Mouse (Mus musculus) frontal cortex, postnatal 14 days (tissue): ENCODE data around the gene Vcam1.

Experiments
- DNase-seq, 2 experiments: peaks; one replicate each; pipeline ENCODE4 v3.0.0; 2022; ENCODE audit warnings: low spot score in 2 of 2

Gene Vcam1

DNA sequence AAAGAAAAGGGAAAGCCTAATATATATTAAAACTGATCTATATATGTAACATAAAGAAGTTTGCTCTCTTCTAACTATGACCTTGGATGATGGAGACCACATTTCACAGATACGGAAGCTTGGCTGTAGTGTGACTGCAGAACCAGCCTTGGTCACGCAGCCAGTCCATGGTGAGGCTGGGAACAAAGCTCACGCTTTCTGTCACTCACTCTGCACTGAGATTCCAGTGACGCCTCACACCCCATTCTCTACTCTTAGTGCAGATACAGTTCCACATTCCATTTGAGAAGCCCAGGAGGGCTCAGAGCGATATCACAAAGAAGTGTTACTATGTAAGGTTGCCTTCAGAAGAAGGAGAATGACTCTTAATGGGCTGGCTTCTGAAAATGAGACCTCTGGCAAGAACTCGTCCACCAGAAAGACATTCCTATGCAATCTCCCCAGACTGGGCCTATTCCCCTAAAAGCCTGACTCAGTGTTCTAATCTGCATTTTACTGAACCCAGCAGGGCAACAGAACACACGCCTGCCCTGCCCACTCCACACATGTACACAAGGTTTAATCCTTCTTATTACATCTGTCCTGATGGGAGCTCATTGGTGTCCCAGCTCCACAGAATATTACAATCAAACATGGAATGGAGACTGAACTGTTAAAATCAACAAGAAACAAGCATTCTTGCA, 2.8 kb downstream of the Vcam1 start:
- DNase-seq, result no peak

DNA sequence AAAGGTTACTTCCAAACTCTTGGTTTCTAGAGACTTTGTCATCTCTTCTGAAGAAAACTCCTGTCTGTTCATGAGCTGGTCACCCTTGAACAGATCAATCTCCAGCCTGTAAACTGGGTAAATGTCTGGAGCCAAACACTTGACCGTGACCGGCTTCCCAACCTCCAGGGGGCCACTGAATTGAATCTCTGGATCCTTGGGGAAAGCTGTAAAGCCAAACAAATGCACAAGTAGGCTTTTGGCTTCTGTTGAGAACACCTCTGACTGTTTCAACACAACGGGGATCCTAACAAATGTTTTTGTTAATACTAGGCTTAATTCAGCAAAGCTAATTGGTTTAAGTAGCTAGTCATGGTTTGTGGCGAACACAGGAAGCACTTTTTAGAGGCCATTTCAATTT, 3.4 kb downstream of the Vcam1 start:
- no peak for DNase-seq

DNA sequence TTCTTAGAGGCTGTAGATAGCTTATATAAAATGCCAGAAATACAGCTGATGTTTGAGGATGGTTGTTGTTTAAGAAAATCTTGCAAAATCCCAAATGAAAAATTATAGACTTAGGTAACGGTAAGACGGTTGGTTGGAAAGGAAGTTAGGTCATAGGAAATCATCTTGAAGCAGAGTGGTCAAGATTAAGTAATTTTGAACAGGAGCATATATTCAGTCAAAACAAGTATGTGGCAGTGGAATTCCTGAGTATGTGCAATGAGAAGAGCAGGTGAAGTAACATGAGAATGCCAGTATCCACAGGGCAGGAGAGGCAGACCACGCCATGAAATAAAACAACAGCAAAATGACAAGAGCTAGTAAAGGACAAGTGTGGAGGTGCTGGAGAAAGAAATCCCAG, 5.7 kb downstream of the Vcam1 start:
- no peak for DNase-seq

DNA sequence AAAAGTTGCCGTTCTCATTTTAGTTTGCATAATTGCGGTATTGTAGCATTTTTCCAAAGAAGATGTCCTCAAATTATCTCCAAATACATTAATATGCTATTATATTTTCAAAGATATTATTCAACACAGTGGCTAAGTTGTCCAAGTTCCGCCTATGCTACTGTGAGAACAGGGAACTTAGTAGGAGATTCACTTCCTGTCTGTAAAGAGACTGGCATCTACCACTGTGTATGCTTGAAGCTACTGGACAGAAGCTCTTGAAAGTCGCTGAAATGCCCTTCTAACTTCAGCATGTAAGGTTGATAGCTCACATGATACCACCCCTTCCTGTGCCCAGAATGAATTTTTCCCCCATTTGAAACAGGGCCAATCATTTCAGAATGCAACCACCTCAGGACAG, 6.8 kb downstream of the Vcam1 start:
- DNase-seq, result no peak

DNA sequence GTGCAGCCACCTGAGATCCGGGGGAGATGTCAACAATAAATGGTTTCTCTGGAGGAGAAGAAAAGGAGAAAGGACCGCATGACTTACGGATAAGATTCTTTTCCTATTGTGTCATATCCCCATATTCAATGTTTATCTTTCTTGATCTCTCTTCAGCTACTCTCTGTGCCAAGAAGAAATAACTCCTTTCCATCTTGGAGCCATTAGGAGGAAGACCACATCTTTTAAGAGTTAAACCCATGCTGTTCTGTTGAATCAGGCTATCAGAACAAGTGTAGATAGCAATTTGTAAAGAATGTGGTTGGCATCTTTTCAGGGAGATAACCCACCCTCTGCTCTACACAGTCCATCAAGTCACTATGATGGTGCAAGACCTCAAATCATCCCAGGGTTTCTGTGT, 8.5 kb downstream of the Vcam1 start:
- no peak for DNase-seq

DNA sequence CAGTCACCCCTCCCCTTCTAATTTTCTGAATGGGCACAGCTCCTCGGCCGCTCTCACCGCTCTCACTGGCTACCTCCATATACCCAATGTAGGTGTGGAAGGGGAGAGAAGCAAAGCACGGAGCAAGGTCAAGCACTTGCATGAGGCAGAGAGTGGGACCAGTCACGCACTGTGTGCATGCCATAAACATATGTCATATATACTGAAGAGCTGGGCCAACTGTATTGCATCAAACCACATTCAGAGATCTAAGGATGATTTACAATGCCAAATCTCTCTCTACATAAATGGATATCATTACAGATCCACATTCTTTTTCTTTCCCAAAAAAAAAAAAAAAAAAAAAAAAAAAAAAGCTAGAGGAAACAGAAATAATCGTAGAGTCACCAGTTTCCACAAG, 9.1 kb downstream of the Vcam1 start:
- no peak for DNase-seq

DNA sequence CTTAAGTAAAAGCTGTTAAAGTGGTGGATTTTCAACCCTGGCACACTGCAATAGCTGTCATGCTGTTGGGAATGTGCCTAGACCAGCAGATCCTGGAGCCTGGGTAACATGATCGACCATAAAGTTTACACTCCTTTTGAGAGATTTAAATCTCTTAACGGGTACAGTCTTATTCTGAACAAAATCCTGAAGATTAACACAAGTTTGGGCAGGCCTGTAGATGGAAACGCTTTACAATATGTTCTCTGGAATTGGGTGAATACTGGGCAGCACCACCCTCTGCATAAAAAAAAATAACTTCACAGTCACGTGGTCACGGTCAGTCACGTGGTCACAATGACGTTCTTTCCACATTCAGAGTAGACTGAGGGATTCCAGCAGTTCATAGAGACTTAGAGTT, 10.3 kb downstream of the Vcam1 start:
- DNase-seq, result no peak

DNA sequence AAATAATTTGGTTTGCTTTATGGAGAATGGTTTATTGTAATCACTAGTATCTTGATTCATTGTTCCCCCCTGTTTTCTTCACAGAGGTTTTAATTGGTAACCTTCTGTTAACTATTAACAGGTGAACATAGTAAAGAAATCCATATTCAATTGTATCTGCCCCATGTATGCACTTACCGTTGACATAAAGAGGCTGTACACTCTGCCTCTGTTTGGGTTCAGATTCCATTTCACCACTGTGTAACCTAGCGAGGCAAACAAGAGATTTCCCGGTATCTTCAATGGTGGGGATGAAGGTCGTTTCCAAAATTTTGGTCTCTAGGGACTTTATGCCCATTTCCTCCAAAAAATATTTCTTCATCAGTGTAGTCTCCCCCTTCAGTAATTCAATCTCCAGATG, 12.4 kb downstream of the Vcam1 start:
- no peak for DNase-seq

DNA sequence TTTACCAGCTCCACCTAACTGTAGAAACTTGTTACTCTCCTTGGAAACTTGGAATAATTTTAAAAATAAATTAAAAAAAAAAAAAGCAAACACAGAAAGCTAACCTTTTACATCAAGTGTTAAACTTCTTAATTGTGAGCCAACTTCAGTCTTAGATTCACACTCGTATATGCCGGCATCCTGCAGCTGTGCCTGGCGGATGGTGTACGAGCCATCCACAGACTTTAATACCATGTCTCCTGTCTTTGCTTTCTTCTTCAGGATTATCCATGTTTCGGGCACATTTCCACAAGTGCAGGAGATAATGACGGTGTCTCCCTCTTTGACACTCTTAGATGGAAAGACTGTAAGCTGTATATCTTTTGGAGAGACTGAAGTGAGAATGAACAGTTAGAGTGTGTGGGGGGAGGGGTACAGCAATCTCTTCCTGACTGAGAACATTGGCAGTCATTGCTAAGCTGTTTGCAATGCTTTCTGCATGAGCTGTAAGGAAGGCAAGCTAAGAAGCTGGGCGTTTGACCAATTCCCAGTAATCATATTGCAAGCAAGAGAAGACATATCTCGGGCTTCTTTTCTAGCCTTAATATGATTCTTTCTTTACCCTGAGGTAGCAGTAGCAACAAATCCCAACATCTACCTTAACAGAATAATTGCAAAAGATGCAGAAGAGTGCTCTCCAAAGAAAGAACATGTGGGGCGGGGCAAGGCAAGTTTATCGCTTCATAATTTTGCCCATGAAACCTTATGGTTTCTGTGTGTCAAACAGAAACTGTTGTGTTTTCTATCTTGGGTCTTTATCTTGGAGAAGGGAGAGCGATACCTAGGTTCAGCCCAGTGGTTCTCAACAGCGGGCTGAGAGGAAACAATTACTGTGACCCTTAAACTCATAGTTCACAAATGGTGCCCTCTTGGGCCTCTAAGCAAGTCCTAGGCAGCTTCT, 15.0 kb downstream of the Vcam1 start:
- DNase-seq, result no peak

DNA sequence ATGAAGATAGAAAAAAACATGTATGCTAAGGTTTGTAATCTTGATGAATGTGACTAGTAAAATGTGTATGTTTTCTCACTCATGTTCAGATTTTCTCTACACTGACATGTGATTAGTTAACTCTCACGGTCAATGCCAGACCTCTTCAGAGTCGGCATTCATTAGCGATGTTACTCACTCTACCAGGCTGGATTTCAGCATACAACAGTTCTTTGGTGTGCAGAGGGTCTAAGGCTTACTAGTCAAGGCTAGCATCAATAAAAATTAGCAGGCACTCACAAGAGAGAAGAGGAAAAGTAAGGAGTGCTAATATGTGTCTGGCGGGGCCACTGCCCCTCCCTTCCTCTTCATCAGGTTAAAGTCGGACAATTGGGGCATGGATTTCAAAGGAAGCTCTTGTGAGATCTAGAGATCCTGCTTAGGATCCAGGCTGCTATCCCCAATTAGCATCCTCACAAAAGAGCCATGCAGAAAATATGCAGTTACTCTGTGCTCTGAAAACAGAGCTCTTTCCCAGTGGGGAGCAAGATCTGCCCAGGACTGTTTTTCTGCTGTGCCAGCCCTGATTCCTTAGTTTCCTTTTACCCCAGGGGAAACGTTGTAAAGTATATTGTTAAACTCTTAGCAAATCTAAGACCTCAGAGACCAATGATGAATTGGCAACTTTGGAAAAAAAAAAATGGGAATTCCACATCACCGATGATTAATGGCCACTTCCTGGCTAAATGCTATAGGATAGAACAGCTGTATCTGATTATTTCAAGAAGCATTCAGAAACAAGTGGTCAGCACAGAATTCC, 15.8 kb downstream of the Vcam1 start:
- DNase-seq, result no peak

DNA sequence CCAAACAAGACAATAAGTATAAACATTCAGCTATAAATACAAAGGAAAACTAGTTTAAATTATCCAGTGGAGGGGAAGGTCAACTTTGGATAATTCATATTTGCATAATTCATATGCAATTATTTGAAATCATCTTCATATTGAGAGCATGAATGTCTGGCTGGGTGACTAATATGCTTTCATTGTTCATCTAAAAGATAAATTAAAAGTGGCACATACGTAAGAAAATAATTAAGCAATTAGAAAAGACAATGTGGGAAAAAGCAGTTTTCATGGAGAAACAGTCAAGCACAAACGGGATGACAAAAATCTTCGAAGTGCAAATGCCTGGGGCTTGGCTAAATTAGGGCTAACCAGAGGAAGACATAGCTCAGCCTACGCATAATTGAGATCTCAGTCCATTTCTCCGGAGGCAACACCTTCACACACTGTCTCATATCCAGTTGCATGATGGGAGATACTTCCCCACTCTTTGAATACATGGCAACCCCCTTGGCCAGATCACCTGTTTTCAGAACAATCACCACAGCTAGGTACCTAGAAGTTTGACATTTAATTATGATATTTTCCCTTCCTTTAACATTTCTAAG, 16.6 kb downstream of the Vcam1 start:
- no peak for DNase-seq

DNA sequence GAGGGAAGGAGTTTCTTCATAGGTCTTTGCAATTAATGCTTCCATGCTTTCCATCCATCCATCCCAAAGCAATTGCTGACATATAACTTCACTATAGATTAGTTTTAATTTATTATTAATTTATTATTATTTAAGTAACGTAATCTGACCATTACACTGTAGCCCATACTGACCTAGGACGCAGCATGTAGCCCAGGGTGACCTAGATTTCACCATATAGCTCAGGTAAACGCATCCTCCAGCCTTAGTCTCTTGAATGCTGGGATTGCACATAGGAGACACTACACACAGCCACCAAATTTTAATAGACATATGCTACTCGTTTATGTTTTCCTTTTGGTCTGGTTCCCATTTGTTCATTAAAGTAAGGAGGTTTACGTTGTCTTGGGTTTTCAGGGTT, 23.8 kb downstream of the Vcam1 start:
- DNase-seq, result no peak

DNA sequence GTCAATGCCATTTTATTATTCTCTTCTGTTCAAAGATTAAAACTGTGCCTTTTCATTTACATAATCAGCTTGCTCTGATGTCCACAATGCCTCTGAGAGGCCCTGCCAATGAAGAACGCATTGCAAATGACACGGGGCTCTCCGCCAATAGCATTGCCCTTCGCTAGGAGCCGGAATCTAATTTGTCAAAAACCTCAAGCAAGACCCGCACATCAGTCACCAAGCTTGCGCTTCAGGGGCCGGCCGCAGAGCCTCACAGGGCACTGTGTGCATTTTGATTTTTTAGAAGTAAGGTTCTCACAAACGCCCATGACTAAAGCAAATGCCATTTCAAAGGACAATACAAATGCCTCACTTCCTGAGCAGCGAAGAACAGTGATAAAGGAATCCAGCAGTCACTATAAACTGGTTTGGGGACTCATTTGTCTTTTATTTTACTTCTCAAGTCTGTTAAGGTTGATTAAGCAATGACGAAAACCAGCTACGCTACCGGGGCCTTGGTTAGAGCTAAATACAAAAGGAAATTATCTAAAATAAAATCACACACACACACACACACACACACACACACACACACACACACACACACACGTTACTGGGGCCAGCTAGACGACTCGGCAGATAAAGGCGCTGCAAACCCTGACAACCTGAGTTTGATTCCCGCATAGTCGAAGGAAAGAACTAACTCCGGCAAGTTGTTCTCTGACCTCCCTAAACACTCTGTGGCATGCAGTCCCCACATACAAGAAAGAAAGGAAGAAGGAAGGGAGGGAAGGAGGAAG, 24.4 kb downstream of the Vcam1 start:
- DNase-seq, result peak; percentile 32 to 47

DNA sequence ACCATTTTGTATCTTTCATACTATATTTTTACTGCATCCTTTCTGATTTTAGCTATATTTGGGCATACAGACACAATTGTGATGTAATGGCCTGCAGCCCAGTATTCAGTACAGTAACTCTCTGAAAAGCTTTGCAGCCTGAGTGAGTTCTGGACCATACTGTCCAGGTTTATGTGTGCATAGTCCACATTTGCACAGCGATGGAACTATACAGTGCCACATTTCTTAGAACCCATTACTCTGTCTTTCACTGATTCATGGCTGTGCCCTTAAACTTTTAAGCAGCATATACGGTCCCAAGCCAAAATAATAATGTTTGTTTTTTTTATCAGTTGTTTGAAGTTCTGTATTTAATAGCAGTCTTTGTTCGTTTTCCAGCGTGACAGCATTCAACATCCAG, 25.2 kb downstream of the Vcam1 start:
- no peak for DNase-seq

DNA sequence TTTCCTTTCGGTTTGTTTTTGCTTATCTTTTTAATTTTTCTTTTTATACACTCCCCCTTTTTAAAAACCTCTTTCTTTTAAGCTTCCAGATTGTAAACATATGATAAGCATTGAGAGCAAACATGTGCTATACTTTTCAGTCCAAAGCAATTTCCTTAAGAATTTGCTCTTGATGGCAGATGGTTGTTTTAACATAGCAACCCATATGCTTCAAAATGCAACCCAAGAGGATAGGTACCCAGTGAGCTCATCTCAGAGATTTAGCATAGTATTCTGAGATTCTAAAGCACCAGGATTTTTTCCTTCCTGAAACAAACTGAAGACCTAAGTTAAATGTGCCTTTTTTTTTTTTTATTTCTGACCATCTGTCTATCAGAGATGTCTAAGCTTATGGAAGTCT, 28.6 kb downstream of the Vcam1 start:
- no peak for DNase-seq

DNA sequence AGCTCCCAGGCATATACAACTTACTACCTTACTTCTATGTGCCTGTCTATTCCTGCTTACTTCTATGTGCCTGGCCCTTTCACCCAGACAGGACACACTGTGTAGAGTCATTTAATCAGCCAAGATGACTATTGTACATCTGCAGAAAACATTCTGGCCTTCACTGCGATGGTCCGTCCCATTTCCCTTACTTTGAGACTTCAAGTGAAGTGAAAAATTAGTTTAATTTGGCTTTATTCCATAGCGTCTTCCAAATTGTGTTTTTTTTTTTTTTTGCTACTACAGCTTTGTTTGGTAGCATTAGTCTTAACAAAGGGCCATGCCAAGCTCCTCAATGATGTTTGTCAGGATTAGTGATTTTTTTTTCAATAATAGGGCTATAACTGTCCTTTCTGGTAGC, 33.6 kb downstream of the Vcam1 start:
- DNase-seq, result no peak

DNA sequence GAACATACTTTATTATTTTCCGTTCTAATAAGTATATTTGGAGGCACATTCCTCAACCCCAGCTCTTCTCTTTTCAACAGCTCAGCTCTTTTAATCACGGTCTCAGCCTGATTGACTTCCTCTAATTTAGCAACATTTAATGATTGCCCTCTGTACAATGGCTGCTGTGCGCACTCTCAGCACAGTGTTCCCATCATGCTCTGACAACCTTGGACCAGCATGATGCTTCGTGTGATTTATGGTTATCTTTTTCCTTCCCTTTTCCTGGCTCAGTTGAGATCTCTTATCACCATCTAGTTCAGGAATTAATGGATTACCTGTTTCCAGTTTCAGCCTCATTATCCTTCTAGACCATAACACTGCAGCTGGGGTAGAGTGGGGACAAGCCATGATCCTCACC, 34.2 kb downstream of the Vcam1 start:
- no peak for DNase-seq

DNA sequence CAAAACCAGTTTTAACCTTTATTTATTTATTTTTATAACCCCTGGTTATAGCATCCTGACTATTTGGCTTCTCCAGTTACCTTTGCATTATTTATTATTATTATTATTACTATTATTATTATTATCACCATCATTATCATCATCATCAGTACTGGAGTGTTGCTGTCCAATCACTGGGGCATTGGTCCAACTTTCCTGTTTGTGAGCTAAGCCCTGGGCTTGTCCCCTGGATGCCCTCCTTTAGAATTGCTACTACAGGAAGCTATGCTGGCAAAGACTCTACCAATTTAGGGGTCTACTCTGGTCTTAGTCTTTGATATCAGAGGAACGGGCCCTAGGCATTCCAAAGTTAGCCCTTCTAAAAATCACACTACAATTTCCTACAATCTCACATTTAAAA, 34.6 kb downstream of the Vcam1 start:
- no peak for DNase-seq

DNA sequence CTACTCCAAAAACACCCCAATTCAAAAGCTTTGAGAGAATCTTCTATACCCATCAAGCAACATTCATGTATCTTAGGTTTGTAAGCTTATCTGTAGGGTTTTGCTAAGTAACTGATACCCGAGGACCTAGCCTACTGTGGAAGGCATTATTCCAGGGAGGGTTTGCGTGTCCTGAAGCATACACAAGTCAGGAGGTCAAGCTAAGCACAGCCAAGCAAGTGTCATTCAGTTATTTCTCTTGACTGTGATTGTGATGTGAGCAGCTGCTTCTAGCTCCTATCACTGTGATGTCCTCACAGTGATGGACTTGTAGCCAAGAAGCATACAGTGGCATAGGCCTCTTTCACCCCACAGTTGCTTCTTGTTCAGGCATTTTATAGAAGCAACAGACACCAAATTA, 35.2 kb downstream of the Vcam1 start:
- no peak for DNase-seq

DNA sequence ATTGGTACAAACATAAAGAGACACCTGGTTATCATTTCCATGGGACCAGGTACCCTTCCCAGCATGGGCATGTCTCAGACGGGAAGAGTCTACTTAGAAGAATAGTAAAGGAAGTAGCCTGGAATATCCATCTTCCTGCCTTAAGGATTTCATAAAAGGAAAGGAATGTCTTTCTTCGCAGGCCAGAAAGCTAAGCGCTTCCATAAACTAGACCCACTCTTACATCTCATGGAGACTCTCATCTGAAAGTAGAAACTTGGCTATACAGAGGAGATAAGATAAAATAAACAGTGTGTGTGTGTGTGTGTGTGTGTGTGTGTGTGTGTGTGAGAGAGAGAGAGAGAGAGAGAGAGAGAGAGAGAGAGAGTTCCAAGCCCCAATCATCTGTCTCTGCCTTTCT, 36.9 kb downstream of the Vcam1 start:
- DNase-seq, result no peak

DNA sequence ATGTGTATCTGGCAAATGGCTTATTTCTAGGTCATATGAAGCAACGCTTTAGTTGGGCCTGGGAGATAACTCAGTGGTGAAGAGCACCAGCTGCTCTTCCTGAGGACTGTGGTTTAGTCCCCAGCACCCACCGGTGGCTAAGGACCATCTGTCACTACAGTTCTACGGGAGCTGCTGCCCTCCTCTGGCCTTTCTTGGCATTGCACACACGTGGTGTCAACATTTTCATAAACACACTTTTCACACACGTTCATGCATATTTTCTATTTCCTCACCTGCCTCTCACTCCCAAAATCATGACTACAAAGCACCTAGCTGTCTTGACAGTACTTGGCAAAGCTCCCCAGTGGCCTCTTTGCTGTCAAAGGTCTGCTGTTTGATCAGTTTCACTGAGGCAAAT, 37.8 kb downstream of the Vcam1 start:
- no peak for DNase-seq
